Mouse (Mus musculus) cerebellum, adult 2 months (tissue): ENCODE measurements at regions not wholly inside any gene's neighbourhood (a gene's known extent, or its start where the extent isn't known, plus 50 kb on each side); places are given as distances from the start of the nearest gene placed in this dataset.

Source experiments
- CTCF ChIP-seq: fragments of 200-500 bp; IDR thresholded peaks from 2 replicates; pipeline ENCODE4 v1.5.1; 2011; ENCODE audit warnings: low read depth, mild to moderate bottlenecking, control low read depth, low read length, moderate library complexity, borderline replicate concordance; ENCODE audit not compliant: insufficient read depth
- POLR2A ChIP-seq: fragments of 200-500 bp; IDR thresholded peaks from 2 replicates; pipeline ENCODE4 v1.6.1; 2011; ENCODE audit warnings: low read length, control low read depth, borderline replicate concordance; ENCODE audit not compliant: insufficient read depth

- TF ChIP-seq CTCF = no peak
- TF ChIP-seq POLR2A = no peak
These were observed 85.2 kb upstream of the Bmp2k start for GRCm38 (mm10) chr5:96912254-96912635.
